Mouse (Mus musculus) stomach, embryonic 15.5 days (tissue): ENCODE measurements around the gene Thada. TPM values are rescaled to one million over a fixed set of nuclear protein-coding genes. Genes with fewer than 3 reads are reported as not detected.

Experiments
- ATAC-seq: fragments of 200-750 bp; cut with Nextera tagmentation; 2 replicates; pipeline ENCODE4 v1.8.0; 2017; ENCODE audit warnings: low read depth, moderate number of reproducible peaks, moderate TSS enrichment; ENCODE audit not compliant: insufficient read depth, low FRiP score
- H3K27ac ChIP-seq: fragments of 300-500 bp; sonication (generic); 2 replicates; pipeline ENCODE4 v1.5.1; 2015; ENCODE audit warnings: mild to moderate bottlenecking, inconsistent platforms
- H3K27me3 ChIP-seq: fragments of 300-500 bp; sonication (generic); replicated peaks from 2 replicates; pipeline ENCODE4 v1.6.1; 2015; ENCODE audit warnings: inconsistent platforms
- H3K36me3 ChIP-seq: fragments of 300-500 bp; sonication (generic); 2 replicates; pipeline ENCODE4 v1.6.1; 2015; ENCODE audit warnings: inconsistent platforms
- H3K4me1 ChIP-seq: fragments of 300-500 bp; sonication (generic); 2 replicates; pipeline ENCODE4 v1.6.1; 2015; ENCODE audit warnings: inconsistent platforms
- H3K4me2 ChIP-seq: fragments of 300-500 bp; sonication (generic); 2 replicates; pipeline ENCODE4 v1.6.1; 2015; ENCODE audit warnings: mild to moderate bottlenecking, inconsistent platforms
- H3K4me3 ChIP-seq: fragments of 300-500 bp; sonication (generic); replicated peaks from 2 replicates; pipeline ENCODE4 v1.5.1; 2015; ENCODE audit warnings: inconsistent platforms
- H3K9ac ChIP-seq: fragments of 300-500 bp; sonication (generic); 2 replicates; pipeline ENCODE4 v1.6.1; 2015; ENCODE audit warnings: inconsistent platforms
- H3K9me3 ChIP-seq: fragments of 300-500 bp; sonication (generic); 2 replicates; pipeline ENCODE4 v1.6.1; 2016; ENCODE audit warnings: inconsistent platforms
- WGBS: fragments of 180-500 bp; shearing (Covaris S2); methylation state at CpG from one replicate; pipeline ENCODE4 v1.1.7; 2015; 5-methylcytosine and 5-hydroxymethylcytosine counted together
- polyA plus RNA-seq: library from polyadenylated mRNA; unstranded; fragments of >200 nt; fragmentation: Nextera tagmentation; extraction: Ambion mirVana; gene quantifications from 2 replicates; pipeline ENCODE4 v1.2.1, GENCODE M21; 2015

The Thada gene
- polyA plus RNA-seq, 1 experiment from 2014 or later, result 7.8 TPM

GRCm38 (mm10) chr17:84434233-84434632 lies 31.8 kb downstream of the Thada start:
- Histone ChIP-seq H3K4me3 (no peak overlapping the region), H3K9me3 (no peaks in the 10 kb centered on the region), H3K4me1 (no peaks in the 10 kb centered on the region), H3K27ac (no peak overlapping the region), H3K36me3 (peaks cover 36% of the 10 kb centered on the region), H3K4me2 (no peak overlapping the region), H3K9ac (no peak overlapping the region), H3K27me3 (no peaks in the 10 kb centered on the region)
- ATAC-seq, result no peak

GRCm38 (mm10) chr17:84431991-84432390 lies 34.0 kb downstream of the Thada start:
- ATAC-seq, result no peak
- Histone ChIP-seq H3K27me3 (no peaks in the 10 kb centered on the region), H3K9ac (no peak overlapping the region), H3K9me3 (no peaks in the 10 kb centered on the region), H3K4me1 (no peaks in the 10 kb centered on the region), H3K4me2 (no peak overlapping the region), H3K4me3 (no peak overlapping the region), H3K27ac (no peak overlapping the region), H3K36me3 (peaks cover 31% of the 10 kb centered on the region)
- WGBS, result 74% methylated on average over 5 of the region's 5 CpGs

GRCm38 (mm10) chr17:84424258-84424657 lies 41.7 kb downstream of the Thada start:
- no peak overlapping the region for H3K4me2 ChIP-seq
- H3K27me3 ChIP-seq, result no peaks in the 10 kb centered on the region
- no peaks in the 10 kb centered on the region for H3K4me1 ChIP-seq
- H3K36me3 ChIP-seq, result peaks cover 19% of the 10 kb centered on the region
- H3K27ac ChIP-seq, result no peak overlapping the region
- H3K9me3 ChIP-seq, result no peaks in the 10 kb centered on the region
- no peak for ATAC-seq
- WGBS, result 73% methylated on average over 1 of the region's 1 CpGs
- no peak overlapping the region for H3K4me3 ChIP-seq
- H3K9ac ChIP-seq, result no peak overlapping the region

- H3K27ac ChIP-seq, result peak overlapping the region; percentile 31; the same call in 1 of the 2 replicates
- no peaks in the 10 kb centered on the region for H3K4me1 ChIP-seq
- peaks cover 18% of the 10 kb centered on the region for H3K36me3 ChIP-seq
- no peaks in the 10 kb centered on the region for H3K27me3 ChIP-seq
- H3K9me3 ChIP-seq, result no peaks in the 10 kb centered on the region
- no peak overlapping the region for H3K4me2 ChIP-seq
- no peak for ATAC-seq
- H3K4me3 ChIP-seq, result no peak overlapping the region
- WGBS, result 81% methylated on average over 8 of the region's 8 CpGs
- no peak overlapping the region for H3K9ac ChIP-seq
Observed at GRCm38 (mm10) chr17:84422916-84423315, 43.1 kb downstream of the Thada start.

- Histone ChIP-seq H3K36me3 (peaks cover 14% of the 10 kb centered on the region), H3K4me2 (no peak overlapping the region), H3K4me3 (no peak overlapping the region), H3K4me1 (no peaks in the 10 kb centered on the region), H3K27me3 (no peaks in the 10 kb centered on the region), H3K9me3 (no peaks in the 10 kb centered on the region), H3K9ac (no peak overlapping the region), H3K27ac (no peak overlapping the region)
- WGBS, result 62% methylated on average over 4 of the region's 4 CpGs
- no peak for ATAC-seq
Observed at GRCm38 (mm10) chr17:84422001-84422785, 43.8 kb downstream of the Thada start.

GRCm38 (mm10) chr17:84421042-84421441 lies 45.0 kb downstream of the Thada start:
- no peak overlapping the region for H3K4me2 ChIP-seq
- no peak overlapping the region for H3K9ac ChIP-seq
- H3K27ac ChIP-seq, result peak overlapping the region; percentile 72; the same call in 1 of the 2 replicates
- H3K4me3 ChIP-seq, result no peak overlapping the region
- no peaks in the 10 kb centered on the region for H3K27me3 ChIP-seq
- H3K36me3 ChIP-seq, result peaks cover 12% of the 10 kb centered on the region
- ATAC-seq, result no peak
- H3K9me3 ChIP-seq, result no peaks in the 10 kb centered on the region
- no peaks in the 10 kb centered on the region for H3K4me1 ChIP-seq
- WGBS, result 93% methylated on average over 4 of the region's 4 CpGs

GRCm38 (mm10) chr17:84420276-84420639 lies 45.7 kb downstream of the Thada start:
- Histone ChIP-seq H3K4me1 (no peaks in the 10 kb centered on the region), H3K9ac (no peak overlapping the region), H3K27ac (peak overlapping the region; percentile 72), H3K4me3 (no peak overlapping the region), H3K27me3 (no peaks in the 10 kb centered on the region), H3K4me2 (no peak overlapping the region), H3K36me3 (peaks cover 7% of the 10 kb centered on the region; the same call in 1 of the 2 replicates), H3K9me3 (no peaks in the 10 kb centered on the region)
- no peak for ATAC-seq
- 73% methylated on average over 3 of the region's 3 CpGs for WGBS

GRCm38 (mm10) chr17:84419326-84420275 lies 46.4 kb downstream of the Thada start:
- Histone ChIP-seq H3K9ac (no peak overlapping the region), H3K9me3 (no peaks in the 10 kb centered on the region), H3K4me2 (no peak overlapping the region), H3K27me3 (no peaks in the 10 kb centered on the region), H3K36me3 (peaks cover 7% of the 10 kb centered on the region; the same call in 1 of the 2 replicates), H3K27ac (peak overlapping the region; percentile 72), H3K4me3 (no peak overlapping the region), H3K4me1 (no peaks in the 10 kb centered on the region)
- peak; percentile 81 for ATAC-seq
- WGBS, result 51% methylated on average over 11 of the region's 11 CpGs

- no peaks in the 10 kb centered on the region for H3K4me1 ChIP-seq
- no peak overlapping the region for H3K4me3 ChIP-seq
- H3K4me2 ChIP-seq, result no peak overlapping the region
- no peak overlapping the region for H3K9ac ChIP-seq
- H3K9me3 ChIP-seq, result no peaks in the 10 kb centered on the region
- no peak overlapping the region for H3K27ac ChIP-seq
- 62% methylated on average over 3 of the region's 3 CpGs for WGBS
- no peaks in the 10 kb centered on the region for H3K27me3 ChIP-seq
- peaks cover 13% of the 10 kb centered on the region for H3K36me3 ChIP-seq
- ATAC-seq, result no peak
Observed at GRCm38 (mm10) chr17:84415936-84416335, 50.1 kb downstream of the Thada start.

- H3K4me3 ChIP-seq, result no peak overlapping the region
- no peaks in the 10 kb centered on the region for H3K9me3 ChIP-seq
- peaks cover 4% of the 10 kb centered on the region; the same call in 1 of the 2 replicates for H3K36me3 ChIP-seq
- no peak overlapping the region for H3K4me2 ChIP-seq
- H3K4me1 ChIP-seq, result no peaks in the 10 kb centered on the region
- no peak overlapping the region for H3K9ac ChIP-seq
- ATAC-seq, result no peak
- no peaks in the 10 kb centered on the region for H3K27me3 ChIP-seq
- WGBS, result 89% methylated on average over 1 of the region's 1 CpGs
- no peak overlapping the region for H3K27ac ChIP-seq
Observed at GRCm38 (mm10) chr17:84408731-84409130, 57.3 kb downstream of the Thada start.

GRCm38 (mm10) chr17:84405616-84406015 lies 60.4 kb downstream of the Thada start:
- Histone ChIP-seq H3K4me2 (no peak overlapping the region), H3K27ac (no peak overlapping the region), H3K27me3 (no peaks in the 10 kb centered on the region), H3K9me3 (no peaks in the 10 kb centered on the region), H3K4me1 (no peaks in the 10 kb centered on the region), H3K9ac (no peak overlapping the region), H3K4me3 (no peak overlapping the region), H3K36me3 (no peaks in the 10 kb centered on the region)
- no peak for ATAC-seq
- 82% methylated on average over 6 of the region's 6 CpGs for WGBS

GRCm38 (mm10) chr17:84401796-84402195 lies 64.2 kb downstream of the Thada start:
- no peak for ATAC-seq
- WGBS, result 83% methylated on average over 5 of the region's 5 CpGs

More at GRCm38 (mm10) chr17:84401796-84402195, 64.2 kb downstream of the Thada start:
- Histone ChIP-seq H3K27ac (no peak overlapping the region), H3K4me1 (no peaks in the 10 kb centered on the region), H3K27me3 (no peaks in the 10 kb centered on the region), H3K4me3 (no peak overlapping the region), H3K36me3 (0 out of 2 replicates have a peak, but pooled peaks cover 2% of the 10 kb centered on the region), H3K4me2 (no peak overlapping the region), H3K9ac (no peak overlapping the region), H3K9me3 (no peaks in the 10 kb centered on the region)
